Mouse (Mus musculus): ENCODE measurements around the gene Asap3.

DNA sequence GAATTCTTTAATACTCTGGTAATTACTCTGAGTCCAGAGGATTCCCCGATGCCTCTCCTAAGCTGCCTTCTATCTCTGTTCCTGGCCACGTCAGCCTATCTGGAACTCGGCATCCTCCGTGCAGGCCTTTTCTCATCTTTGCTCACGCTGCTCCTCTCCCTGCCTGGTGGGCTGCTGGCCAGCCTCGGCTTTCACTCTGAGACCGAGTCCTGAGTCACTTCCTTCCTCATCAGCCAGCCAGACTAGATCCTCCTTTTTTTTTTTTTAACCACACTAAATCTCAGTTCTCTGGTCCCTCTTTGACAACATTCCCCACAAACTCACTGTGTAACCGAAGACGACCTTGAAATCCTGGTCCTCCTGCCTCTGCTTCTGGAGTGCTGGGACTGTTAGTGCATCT lies 20.8 kb upstream of the Asap3 start:
- TF ChIP-seq CTCF (IDR thresholded peaks at IDR 0.05; ENCODE audit: insufficient read depth, low read length) (no peak), POLR2A (IDR thresholded peaks at IDR 0.05; ENCODE audit: borderline replicate concordance, extremely low read depth, low read depth, low read length) (no peak)
